Mouse (Mus musculus): Measurements from ENCODE around the gene Plet1. TPM values are rescaled to one million over a fixed set of nuclear protein-coding genes. Genes with fewer than 3 reads are reported as not detected.

Gene Plet1
- polyA plus RNA-seq, 1 experiment, result 86.0 TPM

DNA sequence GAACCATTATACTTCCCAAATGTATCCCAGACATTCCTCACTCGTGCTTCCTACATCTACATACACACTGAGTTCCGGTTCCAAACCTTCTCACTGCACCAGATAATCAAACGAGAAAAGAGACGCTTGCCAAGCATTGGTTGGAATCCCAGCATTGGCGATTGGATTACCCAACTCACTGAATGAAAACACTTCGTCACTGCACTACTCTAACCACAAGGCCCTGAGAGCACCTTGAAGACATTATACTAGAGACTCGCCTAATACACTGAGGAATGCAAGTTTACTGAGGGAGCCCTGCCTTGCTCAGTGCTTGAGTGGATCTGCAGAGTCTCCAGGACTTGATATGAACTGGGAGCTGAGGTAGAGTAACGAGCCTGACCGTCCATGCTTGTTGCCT, 48.1 kb downstream of the Plet1 start:
- Histone ChIP-seq H3K27me3 (replicated peaks; ENCODE audit: control insufficient read depth, insufficient read depth, low read length) (no peaks in the 10 kb centered on the region), H3K27ac (ENCODE audit: insufficient read depth, low read depth, low read length) (no peak overlapping the region), H3K4me3 (ENCODE audit: insufficient read depth, low read depth, low read length) (no peak overlapping the region), H3K36me3 (ENCODE audit: control insufficient read depth, insufficient read depth, low read length) (no peaks in the 10 kb centered on the region), H3K4me1 (ENCODE audit: control insufficient read depth, insufficient read depth, low read length) (no peaks in the 10 kb centered on the region)
- 82% methylated on average over 9 of the region's 9 CpGs for WGBS
- no peak for TF ChIP-seq POLR2A (IDR thresholded peaks at IDR 0.05; ENCODE audit: low read depth, low read length)
- no peak for TF ChIP-seq CTCF (conservative IDR thresholded peaks at IDR 0.05; ENCODE audit: insufficient read depth, insufficient read length, low read depth, low read length)
- no peak for DNase-seq

- no peak overlapping the region for H3K27ac ChIP-seq (ENCODE audit: insufficient read depth, low read depth, low read length)
- no peak overlapping the region for H3K4me3 ChIP-seq (ENCODE audit: insufficient read depth, low read depth, low read length)
- no peaks in the 10 kb centered on the region; the same call in 1 of the 2 replicates for H3K4me1 ChIP-seq (ENCODE audit: control insufficient read depth, insufficient read depth, low read length)
- H3K27me3 ChIP-seq (replicated peaks; ENCODE audit: control insufficient read depth, insufficient read depth, low read length), result no peaks in the 10 kb centered on the region
- H3K36me3 ChIP-seq (ENCODE audit: control insufficient read depth, insufficient read depth, low read length), result no peaks in the 10 kb centered on the region
- no peak for TF ChIP-seq POLR2A (IDR thresholded peaks at IDR 0.05; ENCODE audit: low read depth, low read length)
- no peak for TF ChIP-seq CTCF (conservative IDR thresholded peaks at IDR 0.05; ENCODE audit: insufficient read depth, insufficient read length, low read depth, low read length)
- WGBS, result 51% methylated on average over 5 of the region's 5 CpGs
- DNase-seq, result no peak
These were observed 53.6 kb downstream of the Plet1 start for GRCm38 (mm10) chr9:50547859-50548478.

DNA sequence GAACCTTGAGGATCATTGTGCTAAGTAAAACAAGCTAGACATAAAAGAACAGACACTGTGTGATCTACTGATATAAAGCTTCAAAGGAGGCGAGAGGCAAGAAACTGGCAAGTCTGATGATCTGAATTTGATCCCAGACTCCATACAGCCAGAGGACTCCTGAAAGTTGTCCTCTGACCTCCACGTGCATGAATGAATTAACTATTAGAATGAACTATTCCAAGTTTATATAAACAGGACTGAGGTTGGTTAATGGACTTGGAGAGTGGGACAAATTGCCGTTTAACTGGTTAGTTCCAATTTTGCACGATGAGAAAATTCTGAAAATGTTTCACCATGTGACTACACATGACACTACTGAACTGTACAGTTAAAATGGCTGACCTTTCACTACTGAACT, 54.6 kb downstream of the Plet1 start:
- TF ChIP-seq CTCF (conservative IDR thresholded peaks at IDR 0.05; ENCODE audit: insufficient read depth, insufficient read length, low read depth, low read length) (no peak), POLR2A (IDR thresholded peaks at IDR 0.05; ENCODE audit: low read depth, low read length) (no peak)
- H3K36me3 ChIP-seq (ENCODE audit: control insufficient read depth, insufficient read depth, low read length), result no peaks in the 10 kb centered on the region
- WGBS, result 53% methylated on average over 4 of the region's 4 CpGs
- no peak overlapping the region; the same call in 1 of the 2 replicates for H3K27ac ChIP-seq (ENCODE audit: insufficient read depth, low read depth, low read length)
- peaks cover 5% of the 10 kb centered on the region; the same call in 1 of the 2 replicates for H3K4me1 ChIP-seq (ENCODE audit: control insufficient read depth, insufficient read depth, low read length)
- peak; percentile 61 for DNase-seq
- no peaks in the 10 kb centered on the region for H3K27me3 ChIP-seq (replicated peaks; ENCODE audit: control insufficient read depth, insufficient read depth, low read length)
- no peak overlapping the region for H3K4me3 ChIP-seq (ENCODE audit: insufficient read depth, low read depth, low read length)

DNA sequence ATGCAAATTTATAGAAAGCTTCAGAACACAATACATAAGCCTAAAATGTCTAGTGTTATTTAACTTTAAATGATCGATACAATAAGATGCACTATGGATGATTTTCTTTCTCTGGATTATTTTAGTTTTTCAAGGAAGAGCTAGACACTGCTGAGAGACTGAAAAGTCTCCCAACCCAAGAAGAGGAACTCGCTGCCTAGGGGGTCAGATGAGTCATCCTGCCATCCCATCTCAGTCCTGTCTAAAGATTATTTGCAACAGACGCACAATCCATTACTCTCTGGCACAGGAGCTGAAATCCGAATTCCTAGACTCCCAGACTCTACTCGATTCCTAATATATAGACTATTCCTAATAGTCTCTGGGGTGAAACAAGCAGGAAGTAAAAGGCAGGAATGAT, 57.9 kb downstream of the Plet1 start:
- peaks cover 7% of the 10 kb centered on the region; the same call in 1 of the 2 replicates for H3K4me1 ChIP-seq (ENCODE audit: control insufficient read depth, insufficient read depth, low read length)
- 67% methylated on average over 5 of the region's 5 CpGs for WGBS
- H3K36me3 ChIP-seq (ENCODE audit: control insufficient read depth, insufficient read depth, low read length), result no peaks in the 10 kb centered on the region
- TF ChIP-seq CTCF (conservative IDR thresholded peaks at IDR 0.05; ENCODE audit: insufficient read depth, insufficient read length, low read depth, low read length) (no peak), POLR2A (IDR thresholded peaks at IDR 0.05; ENCODE audit: low read depth, low read length) (no peak)
- no peak overlapping the region for H3K27ac ChIP-seq (ENCODE audit: insufficient read depth, low read depth, low read length)
- no peaks in the 10 kb centered on the region for H3K27me3 ChIP-seq (replicated peaks; ENCODE audit: control insufficient read depth, insufficient read depth, low read length)
- DNase-seq, result no peak
- H3K4me3 ChIP-seq (ENCODE audit: insufficient read depth, low read depth, low read length), result no peak overlapping the region

DNA sequence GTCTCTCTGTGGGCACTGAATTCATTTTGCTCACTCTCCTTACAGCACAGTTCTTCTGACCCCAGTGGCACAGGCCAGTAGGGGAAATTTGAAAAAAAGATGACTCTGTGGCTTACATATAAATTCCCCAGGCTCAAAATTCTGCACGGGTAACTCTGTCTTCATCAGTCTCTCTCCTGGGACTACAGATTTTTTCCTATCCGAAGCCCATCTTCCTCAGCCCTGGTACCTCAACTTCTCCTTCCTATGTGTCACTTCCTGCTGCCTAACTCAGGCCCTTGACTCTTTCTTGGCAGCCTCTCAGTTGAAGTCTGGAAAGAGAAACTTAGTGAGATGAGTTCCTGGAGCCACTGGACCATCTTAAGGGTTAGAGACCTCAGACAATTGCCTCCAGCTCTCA, 59.2 kb downstream of the Plet1 start:
- Histone ChIP-seq H3K4me3 (ENCODE audit: insufficient read depth, low read depth, low read length) (no peak overlapping the region), H3K36me3 (ENCODE audit: control insufficient read depth, insufficient read depth, low read length) (no peaks in the 10 kb centered on the region), H3K4me1 (ENCODE audit: control insufficient read depth, insufficient read depth, low read length) (peaks cover 7% of the 10 kb centered on the region; the same call in 1 of the 2 replicates), H3K27ac (ENCODE audit: insufficient read depth, low read depth, low read length) (no peak overlapping the region), H3K27me3 (replicated peaks; ENCODE audit: control insufficient read depth, insufficient read depth, low read length) (no peaks in the 10 kb centered on the region)
- TF ChIP-seq CTCF (conservative IDR thresholded peaks at IDR 0.05; ENCODE audit: insufficient read depth, insufficient read length, low read depth, low read length), result no peak
- no peak for DNase-seq
- 67% methylated on average over 2 of the region's 2 CpGs for WGBS

DNA sequence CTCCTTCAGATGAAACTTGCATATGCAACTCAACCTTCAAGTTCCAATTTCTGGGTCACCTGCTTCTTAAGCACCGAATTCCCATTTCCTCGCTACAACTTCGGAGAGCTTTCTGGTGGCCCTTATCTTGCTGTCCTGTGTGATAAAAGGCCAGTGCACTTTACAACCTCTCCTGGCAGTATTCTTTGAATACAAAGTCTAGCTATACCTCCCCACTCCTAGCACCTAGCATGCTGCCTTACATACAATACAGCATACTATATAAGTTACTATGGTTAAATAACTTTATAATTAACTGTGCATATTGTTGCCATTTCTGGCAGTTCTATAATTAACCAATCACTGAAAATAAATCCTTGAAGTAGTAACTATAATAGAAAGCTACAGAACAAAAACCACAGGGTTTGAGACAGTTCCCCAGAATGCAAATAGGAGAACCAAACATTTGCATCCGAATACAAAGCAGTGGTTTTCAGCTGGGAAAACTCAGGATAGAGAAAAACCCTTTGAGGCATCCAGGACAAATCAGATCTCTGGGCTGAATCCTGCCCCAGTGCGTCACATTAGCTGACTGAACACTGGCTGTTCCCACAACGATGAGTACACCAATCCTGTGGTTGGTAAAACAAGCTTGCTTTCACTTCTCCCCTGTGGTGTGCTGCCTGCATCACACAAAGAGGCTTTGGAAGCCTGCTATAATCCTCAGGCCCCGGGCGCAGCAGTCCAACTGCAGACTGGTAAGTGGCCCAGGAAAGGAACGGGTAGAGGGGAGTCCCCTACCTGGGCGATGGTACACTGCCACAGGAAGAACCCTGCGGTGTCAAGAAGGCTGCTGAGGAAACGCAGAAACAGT, 60.1 kb downstream of the Plet1 start, which contains the start of gene Il18:
Il18 (plus strand) TSS at position 587 of the 853 bp plus-strand sequence.
- Histone ChIP-seq H3K27me3 (replicated peaks; ENCODE audit: control insufficient read depth, insufficient read depth, low read length) (no peaks in the 10 kb centered on the region), H3K4me3 (ENCODE audit: insufficient read depth, low read depth, low read length) (peak within 1 kb of the TSS; percentile 32), H3K36me3 (ENCODE audit: control insufficient read depth, insufficient read depth, low read length) (no peaks in the 10 kb centered on the region), H3K27ac (ENCODE audit: insufficient read depth, low read depth, low read length) (peak within 1 kb of the TSS; percentile 85), H3K4me1 (ENCODE audit: control insufficient read depth, insufficient read depth, low read length) (peaks cover 7% of the 10 kb centered on the region; the same call in 1 of the 2 replicates)
- TF ChIP-seq CTCF (conservative IDR thresholded peaks at IDR 0.05; ENCODE audit: insufficient read depth, insufficient read length, low read depth, low read length) (no peak), POLR2A (IDR thresholded peaks at IDR 0.05; ENCODE audit: low read depth, low read length) (no peak)
- WGBS, result 34% methylated on average over 12 of the region's 12 CpGs
- peak; percentile 55 for DNase-seq

DNA sequence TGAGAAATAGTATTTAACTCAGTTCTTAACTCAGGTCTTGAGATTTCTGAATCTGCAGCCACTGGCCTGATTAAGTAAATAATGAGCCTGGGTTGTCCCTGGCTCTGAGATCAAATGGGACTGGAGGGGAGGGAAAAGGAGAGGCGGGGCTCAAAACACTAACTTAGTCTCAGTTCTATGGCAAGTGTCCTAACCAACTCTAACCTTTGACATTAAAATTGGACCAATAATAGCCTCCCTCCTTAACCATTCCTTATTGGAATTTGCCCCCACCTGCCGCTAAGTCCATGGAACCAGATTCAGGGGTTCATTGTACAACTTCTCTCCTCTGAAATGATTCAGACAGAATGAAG, 60.7 kb downstream of the Plet1 start, which contains the start of gene Bco2:
Bco2 (minus strand) TSS at position 88 of the 353 bp plus-strand sequence.
- peak within 1 kb of the TSS; percentile 32 for H3K4me3 ChIP-seq (ENCODE audit: insufficient read depth, low read depth, low read length)
- no peaks in the 10 kb centered on the region for H3K36me3 ChIP-seq (ENCODE audit: control insufficient read depth, insufficient read depth, low read length)
- peak; percentile 85 for DNase-seq
- H3K27me3 ChIP-seq (replicated peaks; ENCODE audit: control insufficient read depth, insufficient read depth, low read length), result no peaks in the 10 kb centered on the region
- H3K27ac ChIP-seq (ENCODE audit: insufficient read depth, low read depth, low read length), result peak within 1 kb of the TSS; percentile 85
- 26% methylated on average over 2 of the region's 2 CpGs for WGBS
- TF ChIP-seq POLR2A (IDR thresholded peaks at IDR 0.05; ENCODE audit: low read depth, low read length) (no peak), CTCF (conservative IDR thresholded peaks at IDR 0.05; ENCODE audit: insufficient read depth, insufficient read length, low read depth, low read length) (no peak)
- peaks cover 7% of the 10 kb centered on the region; the same call in 1 of the 2 replicates for H3K4me1 ChIP-seq (ENCODE audit: control insufficient read depth, insufficient read depth, low read length)

Other genes starting within 250 kb of the Plet1 start
- 97.7 and 121 TPM in 2 replicates for gene Rpl10-ps3, start 149.6 kb upstream of the Plet1 start, polyA plus RNA-seq (2012; rRNA removed)
- 50.2 and 58.6 TPM in 2 replicates for gene Pts, start 34.2 kb downstream of the Plet1 start, polyA plus RNA-seq (2012; rRNA removed)
- 1.4 and 2.2 TPM in 2 replicates for gene Il18, start 60.3 kb downstream of the Plet1 start, polyA plus RNA-seq (2012; rRNA removed)
- gene Bco2, start 60.7 kb downstream of the Plet1 start, polyA plus RNA-seq (2012; rRNA removed), result 4.6 and 5.3 TPM in 2 replicates
- not detected in 2 replicates for gene Tex12, start 66.8 kb downstream of the Plet1 start, polyA plus RNA-seq (2012; rRNA removed)
- gene Sdhd, start 109.3 kb downstream of the Plet1 start, polyA plus RNA-seq (2012; rRNA removed), result 541 and 551 TPM in 2 replicates
- 292 and 335 TPM in 2 replicates for gene Timm8b, start 109.4 kb downstream of the Plet1 start, polyA plus RNA-seq (2012; rRNA removed)
- 2.1 and 2.7 TPM in 2 replicates for gene Pih1d2, start 122.8 kb downstream of the Plet1 start, polyA plus RNA-seq (2012; rRNA removed)
- gene Nkapd1, start 122.9 kb downstream of the Plet1 start, polyA plus RNA-seq (2012; rRNA removed), result 4.1 and 5.1 TPM in 2 replicates
- 60.8 and 70.8 TPM in 2 replicates for gene Dlat, start 165.3 kb downstream of the Plet1 start, polyA plus RNA-seq (2012; rRNA removed)
- 4.6 and 5.3 TPM in 2 replicates for gene Dixdc1, start 245.0 kb downstream of the Plet1 start, polyA plus RNA-seq (2012; rRNA removed)